Mouse (Mus musculus) left cerebral cortex, adult 2 months (tissue): Measurements from ENCODE around the gene Arhgap9. TPM values are rescaled to one million over a fixed set of nuclear protein-coding genes. Genes with fewer than 3 reads are reported as not detected.

Source experiments
- DNase-seq, 2 experiments: peaks; one replicate each; pipeline ENCODE4 v3.0.0; 2021 to 2022; ENCODE audit warnings: low spot score in 2 of 2, mixed read lengths in 1 of 2; ENCODE audit errors: extremely low spot score in 1 of 2
- H3K27ac ChIP-seq: fragments of 200-600 bp; 2 replicates; pipeline ENCODE4 v1.8.1; 2022
- H3K4me3 ChIP-seq: fragments of 200-600 bp; 2 replicates; pipeline ENCODE4 v1.8.1; 2022
- CTCF ChIP-seq: fragments of 200-600 bp; IDR thresholded peaks from 2 replicates; pipeline ENCODE4 v1.8.1; 2022; ENCODE audit warnings: antibody characterized with exemption, mild to moderate bottlenecking, moderate library complexity
- intact Hi-C: fragments of 180-260 bp; cut with DNase I; formaldehyde crosslinking; loops from one replicate; pipeline ENCODE4 v1.15.1; 2025
- total RNA-seq, 2 experiments: library from RNA; stranded (reverse); gene quantifications; 2 replicates each; pipeline ENCODE4 v1.2.3; 2021

Gene Arhgap9
- total RNA-seq, 2 experiments from 2014 or later, result 0.47 to 1.2 TPM

- TF ChIP-seq CTCF, result no peak
- DNase-seq, result no peak
- intact Hi-C loops, result no loop called here
- Histone ChIP-seq H3K4me3 (peak overlapping the region; percentile 64), H3K27ac (peak overlapping the region; percentile 99)
Observed at GRCm38 (mm10) chr10:127287271-127287935, 34.4 kb upstream of the Arhgap9 start.

DNA sequence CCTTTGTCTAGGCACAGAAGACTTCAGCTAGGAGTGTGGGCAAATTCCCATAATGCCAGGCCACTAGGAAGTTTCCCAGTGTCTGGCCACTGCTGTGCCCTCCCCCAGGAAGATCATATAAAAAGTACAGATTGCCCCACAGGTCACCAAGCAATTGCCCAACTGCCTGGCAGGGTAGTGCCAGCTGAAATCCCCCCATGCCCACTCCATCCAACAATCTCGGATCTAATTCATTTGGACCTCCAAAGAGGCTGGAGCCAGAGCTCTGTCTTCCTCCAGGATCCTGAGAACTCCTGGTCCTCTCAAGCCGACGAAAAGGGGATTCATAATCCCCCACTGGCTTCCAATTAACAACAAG lies 33.8 kb upstream of the Arhgap9 start:
- Histone ChIP-seq H3K27ac (peak overlapping the region; percentile 99), H3K4me3 (peak overlapping the region; percentile 64)
- DNase-seq, result no peak
- intact Hi-C loops, result loop anchor here (1.0 to 2.0 kb wide), 2 partner anchors 22 to 77 kb away; partner anchors contain the start of genes Dctn2 and Pip4k2c
- no peak for TF ChIP-seq CTCF

DNA sequence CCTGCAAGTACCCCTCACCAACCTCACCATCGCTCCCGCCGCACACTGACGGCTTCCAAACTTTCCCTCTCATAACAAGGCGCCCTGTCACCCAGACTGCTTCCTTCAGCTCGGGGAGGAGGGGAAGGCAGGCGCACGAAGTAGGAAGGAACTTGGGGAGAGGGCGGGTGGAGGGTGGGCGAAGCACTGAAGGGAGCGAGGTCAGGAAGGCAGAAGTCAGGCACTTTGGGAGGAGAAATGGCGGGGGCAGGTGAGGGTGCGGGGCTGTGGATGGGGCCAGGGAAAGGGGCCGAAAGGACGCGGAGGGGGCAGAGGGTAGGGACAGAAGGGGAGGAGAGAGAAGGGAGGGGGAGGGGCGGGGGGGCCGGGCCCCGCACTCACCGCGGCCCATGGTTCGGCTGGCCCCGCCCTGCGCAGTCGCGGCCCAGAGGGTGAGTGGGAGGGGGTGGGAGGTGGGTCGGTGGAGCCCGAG lies 33.4 kb upstream of the Arhgap9 start:
- H3K4me3 ChIP-seq, result peak overlapping the region; percentile 64
- peak overlapping the region; percentile 99 for H3K27ac ChIP-seq
- peak; percentile 30 to 42 for DNase-seq
- intact Hi-C loops, result loop anchor here (1.0 to 2.0 kb wide), 2 partner anchors 22 to 78 kb away; partner anchors contain the start of genes Dctn2 and Pip4k2c
- no peak for TF ChIP-seq CTCF

- no peak for TF ChIP-seq CTCF
- peak within 1 kb of the TSS; percentile 64 for H3K4me3 ChIP-seq
- DNase-seq, result peak; percentile 88 to 89
- H3K27ac ChIP-seq, result peak within 1 kb of the TSS; percentile 99
- intact Hi-C loops, result loop anchor here (1.0 to 2.0 kb wide), 2 partner anchors 23 to 78 kb away; partner anchors contain the start of genes Dctn2 and Pip4k2c
Observed at GRCm38 (mm10) chr10:127288800-127289572, 32.8 kb upstream of the Arhgap9 start, which contains the start of gene Mbd6. Gene Mbd6, minus strand, starts transcription at chr10:127289018.

DNA sequence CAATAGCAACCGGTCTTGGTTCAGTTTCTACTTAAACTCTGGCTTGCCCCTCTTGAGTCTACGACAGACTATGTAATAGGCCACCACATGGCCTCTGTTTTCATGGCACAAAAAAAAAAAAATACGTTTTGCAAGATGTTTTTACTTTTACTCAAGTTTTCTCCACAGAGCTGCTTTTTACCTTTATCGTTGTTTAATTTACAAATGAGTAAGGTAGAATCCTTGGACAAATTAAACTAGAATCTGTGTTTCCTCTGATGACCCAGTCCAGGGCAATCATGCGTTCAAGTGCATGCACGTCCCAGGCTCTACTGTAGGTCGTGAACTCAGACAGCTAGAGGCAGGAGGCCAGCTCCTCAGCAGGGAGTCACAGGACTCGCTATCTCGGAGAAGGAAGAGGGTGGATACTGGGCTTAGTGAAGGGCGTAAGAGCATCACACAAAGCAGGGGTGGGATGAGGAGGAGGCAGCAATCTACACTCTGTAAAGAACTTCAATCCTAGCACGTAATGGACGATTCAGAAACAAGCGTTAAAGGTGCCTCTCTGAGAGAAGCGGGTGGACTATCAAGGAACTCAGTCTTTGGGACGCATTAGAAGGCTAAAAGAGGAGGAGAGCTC lies 32.1 kb upstream of the Arhgap9 start:
- H3K27ac ChIP-seq, result peak overlapping the region; percentile 99
- intact Hi-C loops, result loop anchor here (1.0 to 2.0 kb wide), 2 partner anchors 22 to 79 kb away; partner anchors contain the start of genes Mars and Pip4k2c

DNA sequence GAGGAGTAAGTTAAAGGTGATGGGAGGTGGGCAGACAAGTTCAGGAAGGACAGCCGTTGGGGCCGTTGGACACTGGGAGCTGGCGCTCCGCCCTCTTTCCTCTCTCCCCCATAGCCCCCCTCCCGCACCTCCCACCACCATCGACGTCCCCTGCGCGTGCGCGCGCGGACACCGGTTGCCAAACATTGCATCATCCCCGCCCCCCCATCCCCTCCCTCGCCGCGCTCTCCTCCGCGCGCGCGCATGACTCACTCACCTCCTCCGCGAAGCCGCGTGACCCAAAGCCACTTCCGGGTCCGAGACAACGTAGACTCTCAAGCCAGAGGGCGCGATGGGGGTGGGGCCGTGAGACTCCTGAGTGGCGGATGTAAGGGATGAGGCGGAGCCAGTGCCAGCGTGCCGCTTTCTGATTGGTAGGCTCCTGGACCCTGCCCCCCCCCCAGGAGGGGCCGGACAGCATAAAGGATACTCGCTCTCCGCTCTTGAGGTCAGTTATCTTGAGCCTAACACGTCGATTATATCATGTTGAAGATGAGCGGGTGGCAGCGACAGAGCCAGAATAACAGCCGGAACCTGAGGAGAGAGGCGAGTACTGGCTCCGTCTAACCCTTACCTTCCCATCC lies 31.3 kb upstream of the Arhgap9 start:
- intact Hi-C loops, result loop anchor here (1.0 kb wide), 1 partner anchor 21 kb away; the partner anchor contains the start of gene Mars

More for the DNA sequence above, 32.1 kb upstream of the Arhgap9 start:
- peak overlapping the region; percentile 64 for H3K4me3 ChIP-seq
- peak in 1 of 2 experiments; percentile 34 for DNase-seq
- TF ChIP-seq CTCF, result no peak

DNA sequence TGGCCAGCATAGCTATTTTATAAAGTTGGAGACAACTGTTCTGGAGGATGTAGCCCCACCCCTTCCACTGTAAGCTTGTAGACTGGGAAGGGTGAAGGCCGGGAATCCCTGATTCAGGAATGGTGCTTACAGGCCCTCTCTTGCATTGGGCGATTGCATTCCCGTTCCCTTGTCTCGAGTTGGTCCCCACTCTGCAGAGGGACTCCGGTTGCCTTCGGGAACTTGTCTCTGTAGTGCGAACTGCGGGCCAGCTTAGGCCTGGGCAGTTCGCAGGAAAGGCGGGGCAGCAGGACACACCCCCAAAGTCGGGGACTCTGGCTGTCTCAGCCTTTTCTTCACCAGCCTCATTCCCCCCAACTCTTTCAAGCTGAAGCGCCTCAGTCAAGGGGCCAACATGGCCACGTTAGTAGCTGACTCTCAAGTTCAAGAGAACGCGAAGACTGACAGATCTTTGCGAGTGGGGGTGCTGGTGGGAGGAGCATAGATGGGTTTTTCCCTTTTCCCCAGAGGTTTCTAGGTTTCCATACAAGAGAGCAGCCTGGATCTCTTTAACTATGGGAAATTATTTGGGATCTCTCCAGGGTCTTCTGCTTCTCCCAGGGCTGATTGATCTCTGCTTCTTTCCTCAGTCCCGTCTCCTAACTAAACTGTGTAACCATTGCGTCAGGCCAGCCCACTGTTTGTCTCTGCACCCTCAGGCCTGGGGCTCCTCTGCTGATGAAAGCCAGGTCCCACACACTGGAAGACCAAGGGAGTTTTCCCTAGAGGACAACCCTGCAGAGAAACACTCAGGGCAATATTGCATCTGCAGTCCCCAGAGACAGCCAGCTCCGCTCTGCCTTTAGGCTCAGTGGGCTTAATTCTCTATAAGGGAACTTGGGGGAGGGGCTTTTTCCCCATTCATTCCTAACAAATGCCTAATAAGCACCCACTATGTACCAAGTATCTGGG lies 30.6 kb upstream of the Arhgap9 start:
- TF ChIP-seq CTCF, result no peak
- peak; percentile 47 to 53 for DNase-seq
- peak overlapping the region; percentile 99 for H3K27ac ChIP-seq
- H3K4me3 ChIP-seq, result peak overlapping the region; percentile 64
- intact Hi-C loops, result loop anchor here (1.0 kb wide), 1 partner anchor 20 kb away; the partner anchor contains the start of gene Mars

More for the DNA sequence above, 31.3 kb upstream of the Arhgap9 start:
- H3K27ac ChIP-seq, result peak overlapping the region; percentile 99
- TF ChIP-seq CTCF, result no peak
- DNase-seq, result peak; percentile 99 to 100
- peak overlapping the region; percentile 64 for H3K4me3 ChIP-seq

DNA sequence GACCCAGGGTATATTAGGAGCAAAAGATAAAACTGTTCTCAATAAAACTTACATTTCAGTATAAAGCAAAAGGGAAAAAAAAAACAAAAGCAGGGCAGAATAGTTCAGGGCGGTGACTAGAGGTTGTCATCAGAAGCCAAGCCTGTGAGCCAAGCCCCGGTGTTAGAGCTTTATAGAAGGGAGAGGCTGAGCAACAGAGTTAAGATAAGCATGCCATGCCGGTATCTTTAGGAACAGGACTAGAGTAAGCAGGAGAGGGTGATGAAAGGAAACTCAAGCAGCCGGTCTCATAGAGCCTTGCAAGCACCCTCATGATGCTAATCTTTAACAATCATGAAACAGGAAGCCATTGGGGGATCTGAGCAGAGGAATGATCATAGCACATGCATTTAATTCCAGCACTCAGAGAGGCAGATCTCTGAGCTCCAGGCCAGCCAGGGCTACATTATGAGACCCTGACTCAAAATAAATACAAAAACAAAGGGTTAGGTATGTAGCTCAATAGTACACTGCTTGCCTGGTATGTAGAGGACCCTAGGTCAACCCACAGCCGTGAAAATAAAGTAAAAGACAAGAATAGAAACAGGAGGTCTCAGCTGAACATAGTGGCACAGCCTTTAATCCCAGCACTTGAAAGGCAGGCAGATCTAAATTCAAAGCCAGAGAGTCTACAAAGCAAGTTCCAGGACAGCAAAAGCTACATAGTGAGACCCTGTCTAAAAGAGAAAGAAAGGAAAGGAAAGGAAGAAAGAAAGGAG lies 29.7 kb upstream of the Arhgap9 start:
- intact Hi-C loops, result no loop called here
- Histone ChIP-seq H3K4me3 (peak overlapping the region; percentile 64), H3K27ac (peak overlapping the region; percentile 4; the same call in 1 of the 2 replicates)
- no peak for DNase-seq
- no peak for TF ChIP-seq CTCF

- TF ChIP-seq CTCF, result no peak
- DNase-seq, result no peak
- H3K27ac ChIP-seq, result no peak overlapping the region
- intact Hi-C loops, result no loop called here
- 0 out of 2 replicates have a peak overlapping the region, but pooled peaks have one; percentile 9 for H3K4me3 ChIP-seq
Observed at GRCm38 (mm10) chr10:127292987-127293538, 28.7 kb upstream of the Arhgap9 start.
